Mouse (Mus musculus): Measurements from ENCODE around the gene Tmpo.

Gene Tmpo

DNA sequence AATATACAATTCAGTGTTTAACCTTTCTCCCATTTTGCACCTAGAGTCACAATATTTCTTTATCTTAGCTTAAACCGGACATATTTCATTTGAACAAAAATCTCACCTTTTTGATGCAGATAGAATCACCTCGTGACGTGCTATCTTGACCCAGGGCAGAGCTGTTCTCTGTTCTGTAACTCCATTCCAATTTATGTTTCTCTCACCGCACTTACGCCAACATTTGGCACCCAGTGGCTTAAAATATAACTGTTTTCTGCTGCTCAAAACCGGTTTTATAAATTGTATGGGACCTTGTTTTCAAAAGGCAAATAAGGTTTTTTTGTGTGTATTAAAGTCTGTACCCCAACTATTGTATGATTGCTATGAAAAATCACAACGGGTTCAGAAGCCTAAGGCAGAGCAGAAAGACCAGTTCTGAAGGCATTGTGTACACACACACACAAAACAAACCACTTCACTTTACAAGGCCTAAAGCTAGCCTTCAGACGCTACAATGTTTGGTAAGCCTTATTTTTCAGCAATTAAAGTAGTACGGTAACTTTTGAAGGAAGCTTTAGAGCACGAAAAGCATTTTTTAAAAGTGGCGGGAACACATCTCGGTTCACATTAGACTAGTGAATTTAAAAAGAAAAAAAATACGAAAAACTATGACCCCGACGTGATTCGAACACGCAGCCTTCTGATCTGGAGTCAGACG is at the start of gene Tmpo:
Gene Tmpo (minus strand): TSS at position 555 of the 700 bp plus-strand sequence.
- DNase-seq (ENCODE audit: low spot score) = no peak

DNA sequence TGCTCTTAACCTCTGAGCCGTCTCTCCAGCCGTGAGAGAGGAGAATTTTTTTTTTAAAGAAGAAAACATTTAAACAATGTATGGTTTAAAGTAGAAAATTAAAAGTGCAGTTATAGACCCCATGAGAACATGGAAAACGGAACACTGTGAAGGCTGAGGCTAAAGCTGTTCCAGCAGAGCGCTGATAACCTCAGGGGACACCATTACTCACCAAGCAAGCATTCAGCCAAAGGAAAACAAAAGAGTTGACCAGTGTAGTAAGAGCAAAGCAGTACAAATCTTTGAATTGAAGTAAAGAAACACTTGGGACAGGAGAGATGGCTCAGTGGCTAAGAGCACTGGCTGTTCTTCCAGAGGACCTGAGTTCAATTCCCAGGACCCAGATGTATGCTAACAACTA is 49.3 kb upstream of the Tmpo start:
- DNase-seq (ENCODE audit: low spot score) = no peak

DNA sequence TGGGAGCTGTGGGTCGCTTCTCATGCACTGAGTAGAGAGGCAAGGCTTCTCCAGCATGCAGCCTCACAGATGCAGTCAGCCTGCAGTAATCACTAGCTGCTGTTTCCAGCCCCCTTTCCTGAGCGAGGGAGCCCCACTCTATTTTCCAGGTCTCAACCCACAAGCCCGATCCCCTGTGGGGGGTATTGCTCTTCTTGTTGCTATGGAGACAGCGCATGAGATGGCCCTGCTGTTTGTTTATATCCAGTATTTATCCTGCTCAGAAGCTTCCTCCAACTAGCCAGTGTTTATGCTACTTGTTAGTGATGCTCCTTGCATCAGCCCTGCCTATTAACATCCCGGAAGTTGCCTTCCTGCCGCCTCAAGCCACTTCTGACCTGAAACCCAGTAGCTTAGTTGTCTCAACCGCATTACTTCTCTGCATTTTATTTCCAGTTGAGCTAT is 48.4 kb upstream of the Tmpo start:
- DNase-seq (ENCODE audit: low spot score) = no peak

DNA sequence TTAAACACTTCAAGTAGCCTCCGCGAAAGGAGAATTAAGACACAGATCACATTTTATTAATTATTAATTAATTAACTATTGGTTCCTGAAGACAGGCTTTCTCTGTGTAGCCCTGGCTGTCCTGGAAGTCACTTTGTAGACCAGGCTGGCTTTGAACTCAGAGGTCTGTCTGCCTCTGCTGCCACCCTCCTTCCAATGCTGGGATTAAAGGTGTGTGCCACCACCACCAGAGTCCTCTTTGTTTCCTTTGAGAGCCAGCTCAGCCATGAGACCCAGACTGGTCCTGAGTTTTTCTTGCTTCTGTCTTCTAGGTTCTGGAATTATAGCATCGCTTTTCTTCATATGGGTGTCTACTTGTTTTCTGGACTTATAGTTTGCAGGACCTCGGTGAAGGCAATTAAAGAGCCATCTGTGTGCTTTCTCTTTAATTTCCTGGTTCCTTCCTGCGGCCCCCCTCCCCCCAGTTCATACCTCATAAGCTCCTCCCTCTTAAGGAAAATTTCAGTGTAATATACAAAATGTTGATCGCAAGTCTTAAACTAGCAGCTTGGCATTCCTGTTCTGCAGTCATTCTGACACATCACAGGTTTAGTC is 47.9 kb upstream of the Tmpo start:
- no peak for DNase-seq (ENCODE audit: low spot score)

DNA sequence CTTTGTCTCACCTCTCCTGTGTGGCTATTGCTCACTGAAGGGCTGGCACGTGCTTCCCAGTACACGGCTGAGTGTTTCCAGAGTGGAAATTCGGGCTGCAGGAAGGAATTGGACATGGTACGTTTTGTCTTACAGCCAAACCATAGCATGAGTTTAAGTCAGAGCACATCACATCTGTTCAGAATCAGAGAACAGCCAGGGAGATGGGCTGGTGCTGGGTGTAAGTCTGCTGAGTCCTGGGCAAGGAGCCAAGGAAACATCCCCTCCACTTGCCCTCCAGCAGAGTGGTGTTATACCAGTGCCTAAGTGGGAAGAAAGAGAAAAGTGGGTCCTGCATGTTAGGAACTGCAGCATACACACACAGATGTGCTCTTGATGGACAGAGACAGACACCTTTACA is 45.9 kb upstream of the Tmpo start:
- no peak for DNase-seq (ENCODE audit: low spot score)

DNA sequence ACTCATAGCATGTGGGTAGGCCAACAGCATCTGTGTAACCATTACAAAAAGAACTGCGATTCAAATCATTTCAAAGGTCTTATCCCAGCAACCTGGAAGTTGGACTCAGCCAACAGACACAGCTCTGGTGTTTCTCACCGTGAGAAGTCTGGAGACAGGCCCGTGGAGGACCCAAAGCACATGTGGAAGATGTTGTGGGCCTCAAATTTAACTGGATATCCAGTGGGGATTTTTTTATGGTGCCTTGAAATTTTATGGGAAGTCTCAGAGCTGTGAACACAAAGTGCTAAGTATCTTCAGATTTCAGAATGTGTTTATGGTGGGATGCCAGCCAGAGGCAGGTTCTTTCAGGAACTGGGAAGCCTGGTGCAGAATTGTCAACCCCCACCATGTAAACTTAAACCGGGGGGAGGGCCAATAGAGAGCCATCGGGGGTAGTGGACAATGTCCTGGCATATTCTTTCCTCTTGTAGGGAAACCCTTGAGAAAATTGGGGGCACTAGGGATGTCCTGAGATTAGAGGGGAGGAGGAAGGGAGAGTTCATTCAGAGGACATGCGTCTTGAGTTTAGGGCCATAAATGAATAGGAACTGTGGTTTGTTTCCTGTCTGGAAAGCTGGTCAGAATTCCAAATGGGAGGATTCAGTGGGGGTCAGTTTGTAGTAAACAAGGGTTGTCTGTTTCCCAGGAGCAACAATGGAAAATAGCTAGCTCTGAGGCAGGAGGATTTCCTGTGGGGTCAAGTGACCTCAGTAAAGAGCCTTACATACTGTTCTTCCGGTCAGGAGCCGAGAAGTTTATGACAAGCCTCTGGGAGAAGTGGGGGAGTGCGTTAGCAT is 41.5 kb upstream of the Tmpo start:
- DNase-seq (ENCODE audit: low spot score) = no peak

DNA sequence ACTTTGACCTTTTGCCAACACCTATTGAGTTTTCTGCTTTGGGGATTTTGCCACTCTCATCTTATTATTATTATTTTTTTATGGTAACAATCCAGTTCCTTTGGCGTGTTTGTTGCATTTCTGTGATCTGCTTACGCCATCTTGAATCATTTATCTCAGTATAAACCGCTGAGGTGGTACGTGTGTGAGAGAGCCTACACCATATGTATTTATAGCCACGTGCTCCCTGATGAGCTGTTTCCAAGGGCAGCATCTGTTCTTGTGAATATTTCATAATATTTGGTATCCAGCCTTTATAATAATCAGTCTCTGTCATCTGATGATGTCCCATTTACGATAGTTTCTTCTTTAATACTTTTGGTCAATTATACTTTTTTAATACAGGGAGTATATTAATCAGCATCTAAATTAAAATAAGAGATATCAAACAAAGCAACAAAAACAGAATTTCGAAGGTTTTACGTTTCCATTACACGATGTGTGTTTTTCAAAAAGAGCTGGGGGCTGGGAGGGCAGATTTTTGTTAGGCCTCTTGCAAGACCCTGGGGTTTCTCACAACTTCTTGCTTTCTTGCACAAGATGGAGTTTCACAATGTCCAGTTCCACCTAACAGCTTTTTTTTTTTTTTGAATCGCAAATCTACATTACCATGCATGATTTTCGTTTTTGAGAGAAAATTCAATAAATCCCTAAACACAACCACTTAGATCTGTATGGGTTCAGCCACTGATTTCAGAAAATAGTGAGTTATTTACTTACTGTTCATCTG is 28.0 kb upstream of the Tmpo start:
- DNase-seq (ENCODE audit: low spot score) = no peak

DNA sequence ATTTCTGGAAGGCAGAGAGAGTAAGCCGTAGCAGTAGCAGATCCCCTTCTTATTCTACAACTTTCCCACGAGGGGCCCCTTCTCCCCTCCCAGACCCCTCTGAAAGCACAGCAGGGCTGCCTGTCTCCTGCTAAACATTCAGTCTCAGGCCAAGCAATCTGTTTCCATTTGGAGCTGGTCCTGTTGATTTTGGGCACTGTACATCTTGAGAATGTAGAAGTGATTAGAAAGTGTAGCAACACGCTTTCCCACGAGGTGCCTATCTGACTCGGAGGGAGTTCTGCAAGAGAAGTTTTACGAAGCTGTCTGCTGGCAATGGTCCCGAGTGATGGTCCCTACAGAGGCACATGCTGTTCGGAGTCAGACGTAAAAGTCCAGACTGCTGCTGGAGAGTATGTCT is 27.3 kb upstream of the Tmpo start:
- no peak for DNase-seq (ENCODE audit: low spot score)

DNA sequence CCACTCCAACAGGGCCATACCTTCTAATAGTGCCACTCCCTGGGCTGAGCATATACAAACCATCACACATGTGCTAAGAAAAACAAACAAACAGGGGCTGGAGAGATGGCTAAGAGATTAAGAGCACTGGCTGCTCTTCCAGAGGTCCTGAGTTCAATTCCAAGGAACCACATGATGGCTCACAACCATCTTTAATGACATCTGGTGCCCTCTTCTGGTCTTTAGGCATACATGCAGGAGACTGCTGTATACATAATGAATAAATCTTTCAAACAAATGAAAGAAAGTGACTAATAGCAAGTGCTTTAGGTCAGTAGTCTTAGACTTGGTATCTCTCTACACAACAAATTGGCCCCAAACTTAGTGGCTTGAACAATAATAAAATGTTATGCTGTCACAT is 26.2 kb upstream of the Tmpo start:
- DNase-seq (ENCODE audit: low spot score) = no peak

DNA sequence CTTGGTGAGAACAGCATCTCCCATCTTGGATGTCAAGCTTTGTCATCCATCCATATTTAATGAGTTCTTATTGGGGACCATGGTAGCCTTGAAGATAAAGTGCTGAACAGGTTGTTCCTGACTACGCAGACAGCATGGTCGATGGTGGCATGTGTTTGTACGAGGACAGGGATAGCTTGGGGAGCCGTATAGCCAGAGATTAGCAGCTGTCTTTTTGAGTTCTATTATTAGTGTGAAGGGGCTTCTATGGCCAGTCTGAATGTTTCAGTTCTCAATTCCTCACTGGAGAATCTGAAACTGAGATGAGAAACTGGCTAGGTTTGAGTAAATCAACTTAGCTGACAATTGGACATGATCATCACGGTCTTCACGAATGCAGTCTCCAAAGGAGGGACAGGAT is 24.5 kb upstream of the Tmpo start:
- no peak for DNase-seq (ENCODE audit: low spot score)

DNA sequence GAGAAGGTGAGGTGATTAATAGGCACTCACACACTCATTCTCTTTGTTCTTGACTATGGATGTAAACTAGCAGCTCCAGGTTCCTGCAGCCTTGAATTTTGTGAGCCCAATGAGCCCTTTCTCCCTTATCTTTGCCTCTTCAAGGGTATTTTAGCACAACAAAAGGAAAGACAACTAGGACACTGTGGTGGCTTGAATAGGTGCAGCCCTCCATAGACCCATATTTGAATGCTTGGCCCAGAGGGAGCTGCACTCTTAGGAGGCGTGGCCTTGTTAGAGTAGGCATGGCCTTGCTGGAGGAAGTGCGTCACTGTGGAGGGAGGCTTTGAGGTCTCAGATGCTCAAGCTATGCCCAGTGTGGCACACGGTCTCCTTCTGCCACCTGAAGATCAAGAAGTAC is 19.5 kb upstream of the Tmpo start:
- DNase-seq (ENCODE audit: low spot score) = no peak

DNA sequence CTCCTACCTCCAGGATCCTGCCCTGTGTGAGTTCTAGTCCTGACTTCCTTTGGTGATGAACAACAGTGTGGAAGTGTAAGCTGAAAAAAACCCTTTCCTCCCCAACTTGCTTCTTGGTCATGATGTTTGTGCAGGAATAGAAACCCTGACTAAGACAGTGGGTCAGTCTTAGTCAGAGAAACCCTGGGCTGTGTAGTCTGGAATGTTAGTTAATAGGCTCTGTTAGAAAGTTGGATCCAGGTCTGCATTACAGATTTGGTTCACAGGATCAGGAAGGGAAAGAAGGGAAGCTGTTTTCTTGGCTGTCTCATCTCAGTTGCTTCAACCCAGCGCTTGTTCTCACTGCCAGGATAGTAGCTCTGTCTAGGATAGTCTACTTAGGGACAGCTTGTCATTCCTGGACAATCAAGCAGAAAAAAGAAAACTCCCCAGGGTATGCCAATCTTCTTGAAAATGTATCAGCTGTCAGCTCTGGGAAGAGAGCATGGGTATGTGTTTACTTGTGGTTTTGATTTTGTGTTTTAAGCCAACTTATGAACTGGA is 18.2 kb upstream of the Tmpo start:
- no peak for DNase-seq (ENCODE audit: low spot score)

DNA sequence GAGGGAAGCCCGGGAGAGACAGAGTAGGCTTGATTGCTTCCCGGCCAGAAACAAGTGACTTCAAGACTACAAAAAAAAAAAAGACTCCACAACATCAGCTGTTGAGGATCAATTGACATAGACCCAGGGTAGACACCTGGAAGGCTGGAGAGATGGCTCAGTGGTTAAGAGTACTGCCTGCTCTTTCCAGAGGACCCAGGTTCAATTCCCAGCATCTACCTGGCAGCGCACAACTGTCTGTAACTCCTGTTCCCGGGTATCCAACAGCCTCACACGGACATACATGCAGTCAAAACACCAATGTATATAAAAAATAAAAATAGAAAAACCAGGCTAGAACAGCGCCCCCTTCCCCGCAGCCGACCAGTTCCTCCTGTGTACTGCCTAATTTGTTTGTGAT is 16.6 kb upstream of the Tmpo start:
- no peak for DNase-seq (ENCODE audit: low spot score)

DNA sequence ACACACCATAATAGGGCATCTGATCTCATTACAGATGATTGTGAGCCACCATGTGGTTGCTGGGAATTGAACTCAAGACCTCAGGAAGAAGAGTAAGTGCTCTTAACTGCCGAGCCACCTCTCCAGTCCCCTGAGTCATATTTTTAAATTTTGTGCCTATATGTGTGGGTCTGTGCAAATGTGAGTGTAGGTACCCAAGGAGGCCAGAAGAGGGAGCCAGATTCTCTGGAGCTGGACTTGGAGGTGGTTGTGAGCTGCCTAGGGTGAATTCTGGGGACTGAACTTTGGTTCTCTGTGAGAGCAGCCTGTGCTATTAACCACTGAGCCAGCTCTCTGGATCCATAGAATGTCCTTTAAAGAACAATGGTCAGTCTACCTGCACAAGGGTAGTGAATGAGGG is 15.7 kb upstream of the Tmpo start:
- DNase-seq (ENCODE audit: low spot score) = no peak

DNA sequence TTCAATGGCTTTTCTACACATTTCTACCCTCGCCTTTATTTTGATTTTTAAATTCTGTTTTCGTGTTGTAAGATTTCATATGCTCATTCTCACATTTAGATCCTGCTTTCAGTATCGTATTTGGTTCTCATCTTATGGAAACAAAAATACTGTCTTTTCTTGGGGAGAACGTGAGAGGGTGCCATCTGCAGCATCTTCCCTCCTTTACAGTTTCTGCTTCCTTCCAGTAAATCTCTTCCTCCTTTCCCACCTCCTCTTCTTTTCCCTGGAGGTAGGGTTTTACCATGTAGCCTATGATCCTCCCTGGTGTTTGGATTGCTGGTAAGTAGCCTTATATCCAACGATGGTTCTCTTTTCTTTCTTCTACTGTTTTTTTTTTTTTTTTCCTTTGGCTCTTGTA is 14.6 kb upstream of the Tmpo start:
- no peak for DNase-seq (ENCODE audit: low spot score)

DNA sequence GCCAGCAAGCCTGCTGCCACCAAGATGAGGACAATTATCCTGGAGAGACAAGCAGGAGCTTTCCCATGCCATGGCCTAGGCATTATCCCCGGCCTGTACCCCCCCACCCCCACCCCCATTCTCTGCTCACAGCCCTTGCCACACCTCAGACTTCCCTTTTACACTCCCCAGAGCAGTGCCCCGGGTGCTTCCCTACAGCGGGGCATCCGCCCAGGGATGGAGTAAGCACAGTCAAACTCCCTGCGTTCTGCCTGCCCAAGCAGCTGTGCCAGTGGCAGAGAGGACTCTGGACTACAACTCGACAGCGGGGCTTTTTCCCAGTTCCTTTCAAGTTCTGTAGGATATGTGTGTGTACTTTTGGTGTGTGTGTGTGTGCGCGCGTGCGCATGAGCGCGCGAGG is 14.0 kb upstream of the Tmpo start:
- no peak for DNase-seq (ENCODE audit: low spot score)

DNA sequence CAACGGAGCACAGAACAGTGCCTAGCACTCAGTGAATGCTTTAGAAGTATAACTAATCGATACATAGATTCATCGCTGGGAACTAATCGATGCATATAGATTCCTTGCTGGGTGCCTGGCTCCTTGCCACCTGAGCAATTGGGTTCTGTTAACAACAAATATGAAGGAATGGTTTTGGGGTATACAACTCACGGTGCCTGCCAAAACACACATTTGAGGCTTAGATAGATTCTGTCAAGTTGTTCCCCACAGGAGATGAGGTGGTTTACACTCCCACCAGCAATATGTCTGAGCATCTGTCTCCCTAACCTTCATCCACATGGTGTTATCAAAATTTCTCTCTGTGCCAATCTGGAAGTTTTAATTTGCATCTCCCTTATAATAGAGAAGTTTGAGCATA is 10.7 kb upstream of the Tmpo start:
- DNase-seq (ENCODE audit: low spot score) = no peak

DNA sequence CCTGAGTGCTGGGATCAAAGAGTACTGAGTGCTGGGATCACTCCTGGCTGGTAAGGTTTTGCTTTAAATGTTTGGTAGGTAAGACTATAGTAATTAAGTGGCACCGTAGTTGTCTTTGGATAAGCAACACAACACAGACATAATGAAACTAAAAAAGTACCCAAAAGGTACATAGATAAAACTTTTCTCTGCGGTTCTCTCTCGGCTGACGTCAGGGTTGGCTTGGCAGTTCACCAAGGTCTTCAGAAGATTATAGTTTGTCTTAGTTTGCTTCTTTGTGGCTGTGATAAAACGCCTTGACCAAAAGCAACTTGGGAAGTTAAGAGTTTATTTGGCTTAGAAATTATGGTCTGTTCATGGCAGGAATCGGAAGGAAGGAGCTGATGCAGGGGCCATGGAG is 8.4 kb upstream of the Tmpo start:
- no peak for DNase-seq (ENCODE audit: low spot score)

DNA sequence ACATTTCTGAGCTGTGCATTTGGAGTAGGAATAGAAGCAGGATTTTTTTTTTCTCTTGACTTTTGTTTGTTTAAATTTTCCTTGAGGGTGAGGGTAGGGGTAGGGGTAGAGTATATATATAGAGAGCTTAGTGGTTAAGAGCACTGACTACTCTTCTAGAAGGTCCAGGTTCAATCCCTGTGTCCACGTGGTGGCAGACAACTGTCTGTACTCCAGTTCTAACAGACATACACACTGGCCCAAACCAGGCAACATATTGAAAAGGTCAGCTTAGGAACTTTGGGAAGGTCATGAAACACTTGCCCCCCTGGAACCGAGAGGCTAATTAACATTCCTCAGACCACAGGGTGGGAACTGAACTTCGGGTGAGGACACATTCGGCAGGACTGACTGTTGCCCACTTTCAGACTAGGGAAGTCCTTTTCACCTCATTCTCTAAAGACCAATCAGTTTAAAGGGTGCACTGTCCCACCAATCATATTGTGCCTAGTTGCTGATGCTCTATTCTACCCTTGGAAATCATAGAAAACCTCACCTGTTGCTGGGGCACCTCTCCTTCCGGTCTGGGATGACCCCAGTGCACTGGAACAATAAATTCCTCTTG is 7.7 kb upstream of the Tmpo start:
- no peak for DNase-seq (ENCODE audit: low spot score)

DNA sequence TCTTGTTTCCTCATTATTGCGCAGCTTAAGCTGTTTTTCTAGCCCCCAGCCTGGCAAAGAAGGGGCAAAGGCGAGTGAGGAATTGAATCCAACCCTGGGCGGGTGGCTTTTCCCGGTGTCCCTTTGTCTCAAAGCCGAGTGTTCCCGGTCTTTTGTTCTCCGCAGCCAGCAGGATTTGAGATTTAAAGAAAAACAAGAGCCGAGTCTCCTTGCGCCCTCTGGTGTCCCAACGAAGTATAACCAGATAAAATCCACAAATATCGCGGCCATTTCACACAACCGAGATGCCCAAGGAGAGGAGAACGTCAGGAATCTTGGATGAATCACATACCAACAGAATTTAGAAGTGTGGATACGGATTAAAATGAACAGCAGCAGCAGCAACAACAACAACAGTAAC is 6.8 kb upstream of the Tmpo start:
- peak; percentile 63 for DNase-seq (ENCODE audit: low spot score)

DNA sequence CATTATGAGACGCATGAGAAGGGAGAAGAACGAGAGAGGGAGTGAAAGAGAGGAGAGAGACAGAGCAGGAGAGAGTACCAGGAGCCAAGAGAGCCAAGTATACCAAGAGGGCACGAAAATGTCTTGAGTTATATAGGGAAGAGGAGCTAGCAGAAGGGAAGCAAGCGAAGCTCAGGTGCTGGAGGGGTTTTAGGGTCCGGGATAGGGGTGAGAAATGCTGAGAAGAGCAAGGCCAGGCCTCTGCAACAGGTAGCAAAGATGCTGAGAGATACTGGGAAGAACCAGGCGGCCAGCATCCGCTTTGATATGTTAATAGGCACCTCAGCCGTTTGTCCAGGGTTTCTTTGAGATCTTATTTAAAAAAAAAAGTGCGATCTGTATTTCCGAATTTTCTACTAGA is 6.2 kb upstream of the Tmpo start:
- DNase-seq (ENCODE audit: low spot score) = peak; percentile 10

DNA sequence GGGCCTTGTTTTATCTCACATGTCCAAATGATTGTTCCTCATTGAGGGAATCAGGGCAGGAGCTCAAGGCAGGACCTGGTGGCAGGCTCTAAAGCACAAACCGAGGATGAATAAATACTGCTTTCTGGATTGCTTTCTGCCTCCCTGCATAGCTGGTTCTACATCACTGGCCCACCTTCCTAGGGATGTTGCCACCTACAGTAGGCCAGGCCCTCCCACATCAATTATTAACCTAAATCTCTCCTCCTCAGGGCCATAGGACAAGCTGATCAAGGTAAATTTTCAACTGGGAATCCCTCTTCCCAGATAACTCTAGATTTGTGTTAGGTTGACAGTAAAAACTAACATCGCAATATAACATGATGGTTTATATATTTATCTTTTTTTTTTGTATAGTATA is 4.6 kb upstream of the Tmpo start:
- DNase-seq (ENCODE audit: low spot score) = no peak

Measured in ovary, postnatal 10 days (tissue).